Mouse (Mus musculus) midbrain, embryonic 12.5 days (tissue): ENCODE measurements around the gene Lhfpl3. TPM values are rescaled to one million over a fixed set of nuclear protein-coding genes. Genes with fewer than 3 reads are reported as not detected.

ENCODE experiments used
- ATAC-seq: fragments of 200-750 bp; cut with Nextera tagmentation; 2 replicates; pipeline ENCODE4 v1.8.0; 2017; ENCODE audit warnings: low read depth, moderate TSS enrichment, moderate library complexity; ENCODE audit not compliant: low FRiP score
- H3K27ac ChIP-seq: fragments of 300-500 bp; sonication (generic); replicated peaks from 2 replicates; pipeline ENCODE4 v1.5.1; 2016; ENCODE audit warnings: mild to moderate bottlenecking
- H3K27me3 ChIP-seq: fragments of 300-500 bp; sonication (generic); 2 replicates; pipeline ENCODE4 v1.6.1; 2016; ENCODE audit warnings: mild to moderate bottlenecking
- H3K36me3 ChIP-seq: fragments of 300-500 bp; sonication (generic); 2 replicates; pipeline ENCODE4 v1.6.1; 2016
- H3K4me1 ChIP-seq: fragments of 300-500 bp; sonication (generic); 2 replicates; pipeline ENCODE4 v1.6.1; 2016
- H3K4me2 ChIP-seq: fragments of 300-500 bp; sonication (generic); replicated peaks from 2 replicates; pipeline ENCODE4 v1.6.1; 2016; ENCODE audit warnings: mild to moderate bottlenecking, moderate library complexity
- H3K4me3 ChIP-seq: fragments of 300-500 bp; sonication (generic); 2 replicates; pipeline ENCODE4 v1.5.1; 2016; ENCODE audit warnings: mild to moderate bottlenecking
- H3K9ac ChIP-seq: fragments of 300-500 bp; sonication (generic); replicated peaks from 2 replicates; pipeline ENCODE4 v1.6.1; 2016; ENCODE audit warnings: mild to moderate bottlenecking, moderate library complexity
- H3K9me3 ChIP-seq: fragments of 300-500 bp; sonication (generic); 2 replicates; pipeline ENCODE4 v1.6.1; 2016; ENCODE audit warnings: mild to moderate bottlenecking
- WGBS: fragments of 180-500 bp; shearing (Covaris S2); methylation state at CpG from one replicate; pipeline ENCODE4 v1.1.7; 2016; 5-methylcytosine and 5-hydroxymethylcytosine counted together
- microRNA-seq: library from miRNA; unstranded; fragments of <30 nt; microRNA quantifications from one replicate; pipeline ENCODE4, GENCODE M21; 2017
- polyA plus RNA-seq: library from polyadenylated mRNA; unstranded; fragments of >200 nt; fragmentation: Nextera tagmentation; extraction: Ambion mirVana; gene quantifications from 2 replicates; pipeline ENCODE4 v1.2.1, GENCODE M21; 2016

Lhfpl3 gene
- polyA plus RNA-seq, 1 experiment from 2014 or later: 1.9 TPM

GRCm38 (mm10) chr5:23249896-23250875, 504.3 kb downstream of the Lhfpl3 start:
- WGBS: 53% methylated on average over 9 of the region's 9 CpGs
- Histone ChIP-seq H3K9ac (no peak overlapping the region), H3K4me1 (no peaks in the 10 kb centered on the region), H3K4me3 (no peak overlapping the region), H3K9me3 (no peaks in the 10 kb centered on the region), H3K36me3 (no peaks in the 10 kb centered on the region), H3K4me2 (no peak overlapping the region), H3K27ac (no peak overlapping the region), H3K27me3 (no peaks in the 10 kb centered on the region)
- ATAC-seq: no peak

- Histone ChIP-seq H3K4me3 (no peak overlapping the region), H3K4me2 (no peak overlapping the region), H3K4me1 (no peaks in the 10 kb centered on the region), H3K9me3 (no peaks in the 10 kb centered on the region), H3K27me3 (no peaks in the 10 kb centered on the region), H3K36me3 (no peaks in the 10 kb centered on the region), H3K27ac (no peak overlapping the region), H3K9ac (no peak overlapping the region)
- 43% methylated on average over 12 of the region's 12 CpGs for WGBS
- no peak for ATAC-seq
Measured at GRCm38 (mm10) chr5:23251462-23252224, 505.8 kb downstream of the Lhfpl3 start.

GRCm38 (mm10) chr5:23255816-23256418, 510.1 kb downstream of the Lhfpl3 start:
- no peak for ATAC-seq
- no peaks in the 10 kb centered on the region for H3K27me3 ChIP-seq
- no peaks in the 10 kb centered on the region for H3K4me1 ChIP-seq
- H3K27ac ChIP-seq: no peak overlapping the region
- no peak overlapping the region for H3K4me3 ChIP-seq
- H3K9ac ChIP-seq: no peak overlapping the region
- H3K36me3 ChIP-seq: no peaks in the 10 kb centered on the region
- no peaks in the 10 kb centered on the region for H3K9me3 ChIP-seq
- H3K4me2 ChIP-seq: no peak overlapping the region
- 73% methylated on average over 3 of the region's 3 CpGs for WGBS

- Histone ChIP-seq H3K27ac (no peak overlapping the region), H3K4me1 (no peaks in the 10 kb centered on the region), H3K36me3 (no peaks in the 10 kb centered on the region), H3K9ac (no peak overlapping the region), H3K9me3 (no peaks in the 10 kb centered on the region), H3K4me2 (no peak overlapping the region), H3K4me3 (no peak overlapping the region), H3K27me3 (no peaks in the 10 kb centered on the region)
- no peak for ATAC-seq
- WGBS: 78% methylated on average over 3 of the region's 3 CpGs
Measured at GRCm38 (mm10) chr5:23273309-23273708, 527.5 kb downstream of the Lhfpl3 start.

GRCm38 (mm10) chr5:23279364-23279763, 533.5 kb downstream of the Lhfpl3 start:
- 88% methylated on average over 7 of the region's 7 CpGs for WGBS
- H3K4me1 ChIP-seq: no peaks in the 10 kb centered on the region
- H3K27ac ChIP-seq: no peak overlapping the region
- H3K9me3 ChIP-seq: no peaks in the 10 kb centered on the region
- H3K9ac ChIP-seq: no peak overlapping the region
- no peak for ATAC-seq
- H3K4me2 ChIP-seq: no peak overlapping the region
- H3K36me3 ChIP-seq: no peaks in the 10 kb centered on the region
- H3K4me3 ChIP-seq: no peak overlapping the region
- no peaks in the 10 kb centered on the region for H3K27me3 ChIP-seq

- H3K4me1 ChIP-seq: no peaks in the 10 kb centered on the region
Measured at GRCm38 (mm10) chr5:23284884-23285283, 539.0 kb downstream of the Lhfpl3 start.

GRCm38 (mm10) chr5:23289149-23289548, 543.3 kb downstream of the Lhfpl3 start:
- Histone ChIP-seq H3K27ac (no peak overlapping the region), H3K4me2 (no peak overlapping the region), H3K4me3 (no peak overlapping the region), H3K4me1 (no peaks in the 10 kb centered on the region), H3K36me3 (no peaks in the 10 kb centered on the region), H3K27me3 (no peaks in the 10 kb centered on the region), H3K9ac (no peak overlapping the region), H3K9me3 (no peaks in the 10 kb centered on the region)
- ATAC-seq: no peak

More at GRCm38 (mm10) chr5:23284884-23285283, 539.0 kb downstream of the Lhfpl3 start:
- no peaks in the 10 kb centered on the region for H3K27me3 ChIP-seq
- H3K9me3 ChIP-seq: no peaks in the 10 kb centered on the region
- H3K27ac ChIP-seq: no peak overlapping the region
- no peak overlapping the region for H3K4me2 ChIP-seq
- H3K9ac ChIP-seq: no peak overlapping the region
- H3K36me3 ChIP-seq: no peaks in the 10 kb centered on the region
- WGBS: 36% methylated on average over 3 of the region's 3 CpGs
- no peak for ATAC-seq
- H3K4me3 ChIP-seq: no peak overlapping the region

Small RNA genes lying within 50 kb of the gene (microRNA-seq; reads per million reads assigned to microRNA genes)
- gene Gm28022 (not detected), gene Gm44363 (not detected)

Other genes with a start within 250 kb of the Lhfpl3 start
- 36.0 and 36.4 TPM in 2 replicates for gene Orc5, start 195.6 kb upstream of the Lhfpl3 start, polyA plus RNA-seq